Mouse (Mus musculus) neural tube, embryonic 11.5 days (tissue): ENCODE data around the gene Cdh4. TPM values are rescaled to one million over a fixed set of nuclear protein-coding genes. Genes with fewer than 3 reads are reported as not detected.
A peak's percentile ranks its signal among the peaks of the same experiment; 100 is the strongest.

ENCODE experiments used
- ATAC-seq: fragments of 200-750 bp; cut with Nextera tagmentation; 2 replicates; pipeline ENCODE4 v1.8.0; 2017; ENCODE audit warnings: moderate number of reproducible peaks, mild to moderate bottlenecking, moderate TSS enrichment, moderate library complexity; ENCODE audit not compliant: insufficient read depth, low FRiP score, low TSS enrichment
- DNase-seq: peaks from one replicate; pipeline ENCODE4 v3.0.0-alpha.2; 2015; ENCODE audit warnings: low spot score
- H3K27ac ChIP-seq: fragments of 300-500 bp; sonication (generic); 2 replicates; pipeline ENCODE4 v1.5.1; 2014; ENCODE audit warnings: low read depth, mild to moderate bottlenecking, low read length
- H3K27me3 ChIP-seq: fragments of 300-500 bp; sonication (generic); 2 replicates; pipeline ENCODE4 v1.6.1; 2014; ENCODE audit warnings: mild to moderate bottlenecking, low read length, mixed read lengths; ENCODE audit not compliant: control insufficient read depth, insufficient read depth
- H3K36me3 ChIP-seq: fragments of 300-500 bp; sonication (generic); 2 replicates; pipeline ENCODE4 v1.6.1; 2014; ENCODE audit warnings: mild to moderate bottlenecking, low read length, moderate library complexity, mixed read lengths; ENCODE audit not compliant: control insufficient read depth, insufficient read depth
- H3K4me1 ChIP-seq: fragments of 300-500 bp; sonication (generic); 2 replicates; pipeline ENCODE4 v1.6.1; 2014; ENCODE audit warnings: low read length, mixed read lengths; ENCODE audit not compliant: control insufficient read depth, insufficient read depth
- H3K4me2 ChIP-seq: fragments of 300-500 bp; sonication (generic); 2 replicates; pipeline ENCODE4 v1.6.1; 2014; ENCODE audit warnings: low read depth, mild to moderate bottlenecking, moderate library complexity
- H3K4me3 ChIP-seq: fragments of 300-500 bp; sonication (generic); 2 replicates; pipeline ENCODE4 v1.5.1; 2014; ENCODE audit warnings: low read depth, low read length
- H3K9ac ChIP-seq: fragments of 300-500 bp; sonication (generic); 2 replicates; pipeline ENCODE4 v1.6.1; 2014; ENCODE audit warnings: mild to moderate bottlenecking, low read length
- H3K9me3 ChIP-seq: fragments of 300-500 bp; sonication (generic); 2 replicates; pipeline ENCODE4 v1.6.1; 2016; ENCODE audit warnings: low read length; ENCODE audit not compliant: control insufficient read depth
- WGBS: fragments of 180-500 bp; shearing (Covaris S2); extraction: QIAGEN DNeasy Blood & Tissue Kit; methylation state at CpG from one replicate; pipeline ENCODE4 v1.1.7; 2014; 5-methylcytosine and 5-hydroxymethylcytosine counted together
- polyA plus RNA-seq: library from polyadenylated mRNA; unstranded; fragments of >200 nt; fragmentation: Nextera tagmentation; extraction: Ambion mirVana; gene quantifications from 2 replicates; pipeline ENCODE4 v1.2.1, GENCODE M21; 2014

Gene Cdh4
- polyA plus RNA-seq, 1 experiment from 2014 or later, result 9.4 TPM

DNA sequence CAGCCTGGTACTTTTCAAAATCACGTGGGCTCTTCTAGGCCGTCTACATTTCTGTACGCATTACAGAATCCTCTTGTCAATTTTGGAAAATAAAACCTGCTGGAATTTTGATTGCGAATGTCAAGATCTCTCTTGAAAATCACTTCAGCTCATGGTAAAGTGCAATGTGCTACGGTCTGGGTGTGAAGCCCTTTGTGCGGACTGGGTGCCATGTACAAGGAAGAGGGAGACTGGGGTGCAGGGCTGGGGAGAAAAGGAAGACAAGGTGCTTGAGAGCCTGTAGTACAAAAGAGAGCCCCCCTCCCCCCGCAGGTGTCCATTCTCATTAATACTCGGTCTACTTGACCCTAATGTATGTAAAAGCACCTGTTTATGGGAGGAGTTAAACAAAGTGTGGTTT is 125.7 kb downstream of the Cdh4 start:
- Histone ChIP-seq H3K27ac (no peak overlapping the region), H3K4me2 (no peak overlapping the region), H3K9me3 (no peaks in the 10 kb centered on the region), H3K36me3 (no peaks in the 10 kb centered on the region), H3K4me3 (no peak overlapping the region), H3K27me3 (no peaks in the 10 kb centered on the region), H3K4me1 (peaks cover 14% of the 10 kb centered on the region), H3K9ac (no peak overlapping the region)
- ATAC-seq (no peak), DNase-seq (no peak)
- 93% methylated on average over 8 of the region's 8 CpGs for WGBS

DNA sequence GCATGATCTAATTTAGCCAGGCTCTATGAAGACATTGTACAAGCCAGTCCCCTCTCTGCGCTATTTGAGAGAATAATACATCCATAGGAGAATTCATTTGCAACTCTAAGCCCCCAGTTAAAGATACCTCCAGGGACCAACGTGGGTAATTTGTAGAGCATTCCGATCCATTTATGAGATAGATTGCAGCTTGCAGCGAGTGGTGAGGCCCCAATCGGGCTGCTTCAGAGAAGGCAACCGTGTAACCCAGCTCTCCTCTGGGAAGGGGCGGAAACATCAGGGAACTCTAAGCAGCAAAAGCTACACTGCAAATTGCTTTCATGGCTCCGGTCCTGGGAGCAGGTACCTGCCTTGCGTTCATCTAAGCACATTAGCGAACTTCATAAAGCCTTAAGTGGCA is 126.9 kb downstream of the Cdh4 start:
- no peak overlapping the region for H3K27ac ChIP-seq
- no peaks in the 10 kb centered on the region for H3K27me3 ChIP-seq
- ATAC-seq, result no peak
- H3K4me1 ChIP-seq, result peaks cover 24% of the 10 kb centered on the region
- no peak for DNase-seq
- no peak overlapping the region for H3K4me3 ChIP-seq
- 28% methylated on average over 10 of the region's 10 CpGs for WGBS
- no peaks in the 10 kb centered on the region for H3K9me3 ChIP-seq
- no peaks in the 10 kb centered on the region for H3K36me3 ChIP-seq
- no peak overlapping the region for H3K4me2 ChIP-seq
- H3K9ac ChIP-seq, result no peak overlapping the region

DNA sequence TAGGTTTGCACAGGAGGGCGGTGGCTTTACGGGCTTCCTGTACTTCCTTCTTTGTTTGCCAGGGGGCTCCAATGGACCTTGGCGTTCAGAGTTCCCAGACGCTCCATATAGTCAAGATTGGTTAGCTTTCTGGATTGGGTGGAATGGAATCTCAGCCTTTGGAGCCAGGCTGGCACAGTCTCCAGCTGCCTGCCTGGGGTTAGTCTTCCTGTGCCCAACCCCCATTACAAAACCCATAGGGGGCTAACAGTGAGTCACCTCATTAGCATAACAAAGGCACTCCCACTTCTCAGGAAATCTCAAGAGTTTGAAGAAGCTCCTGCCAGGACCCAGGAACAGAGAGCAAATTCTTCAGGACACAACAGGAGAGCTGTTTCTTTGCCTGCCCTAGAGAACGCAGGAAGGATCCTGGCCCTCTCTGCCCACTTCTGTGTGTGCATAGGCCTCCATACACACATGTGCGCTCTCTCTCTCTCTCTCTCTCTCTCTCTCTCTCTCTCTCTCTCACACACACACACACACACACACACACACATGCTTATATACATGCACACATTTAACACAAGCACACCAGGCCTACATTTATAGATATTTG is 129.0 kb downstream of the Cdh4 start:
- ATAC-seq, result peak; percentile 80
- Histone ChIP-seq H3K4me2 (no peak overlapping the region), H3K36me3 (no peaks in the 10 kb centered on the region), H3K9ac (no peak overlapping the region), H3K27ac (no peak overlapping the region), H3K27me3 (no peaks in the 10 kb centered on the region), H3K4me1 (peaks cover 25% of the 10 kb centered on the region), H3K4me3 (no peak overlapping the region), H3K9me3 (no peaks in the 10 kb centered on the region)
- WGBS, result 21% methylated on average over 6 of the region's 6 CpGs
- peak; percentile 37 for DNase-seq

DNA sequence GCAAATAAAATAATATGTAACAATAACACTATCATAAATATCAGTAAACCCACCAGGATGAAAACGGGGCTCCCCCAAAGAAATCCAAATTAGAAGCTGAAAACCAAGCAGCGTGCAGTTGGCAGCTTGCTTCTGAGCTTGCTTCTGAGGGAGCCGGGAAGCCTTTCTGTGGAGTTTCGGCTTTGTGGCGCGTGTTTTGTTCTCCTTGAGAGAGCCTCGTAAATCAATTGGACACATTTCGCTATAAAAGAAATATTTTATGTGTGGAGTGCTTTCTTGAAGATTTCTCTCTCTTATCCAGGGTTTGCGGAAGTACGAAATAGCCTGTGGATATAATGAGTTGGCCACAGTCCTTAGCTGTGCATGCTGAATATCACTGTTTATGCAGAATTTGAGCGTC is 131.1 kb downstream of the Cdh4 start:
- peak; percentile 39 for DNase-seq
- Histone ChIP-seq H3K9ac (no peak overlapping the region), H3K4me1 (peaks cover 25% of the 10 kb centered on the region), H3K4me2 (no peak overlapping the region), H3K27me3 (no peaks in the 10 kb centered on the region), H3K9me3 (no peaks in the 10 kb centered on the region), H3K27ac (no peak overlapping the region), H3K36me3 (no peaks in the 10 kb centered on the region), H3K4me3 (no peak overlapping the region)
- whole genome bisulfite sequencing, result 46% methylated on average over 11 of the region's 11 CpGs
- ATAC-seq, result no peak

DNA sequence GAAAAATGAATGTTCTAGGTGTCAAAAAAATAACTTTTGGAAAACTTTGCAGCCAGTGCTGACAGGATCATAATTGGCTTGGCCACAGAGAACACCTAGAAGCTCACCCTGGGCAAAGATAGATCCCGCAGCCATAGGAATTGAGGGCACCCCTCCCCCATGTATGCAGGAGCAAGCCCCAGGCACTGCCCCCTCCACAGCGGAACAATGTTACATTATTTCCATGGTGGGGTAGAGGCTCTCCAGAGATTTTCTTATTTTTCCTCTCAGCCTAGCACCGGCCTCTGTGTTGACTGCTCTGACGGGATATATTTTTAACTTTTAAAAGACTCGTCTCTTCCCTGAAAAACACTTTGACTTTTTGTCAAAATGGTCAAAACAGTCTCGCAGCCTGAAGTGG is 131.6 kb downstream of the Cdh4 start:
- no peaks in the 10 kb centered on the region for H3K36me3 ChIP-seq
- DNase-seq (no peak), ATAC-seq (no peak)
- no peak overlapping the region for H3K9ac ChIP-seq
- no peaks in the 10 kb centered on the region for H3K27me3 ChIP-seq
- no peak overlapping the region for H3K4me2 ChIP-seq
- no peak overlapping the region for H3K4me3 ChIP-seq
- H3K27ac ChIP-seq, result no peak overlapping the region
- 63% methylated on average over 6 of the region's 6 CpGs for WGBS
- no peaks in the 10 kb centered on the region for H3K9me3 ChIP-seq
- H3K4me1 ChIP-seq, result peaks cover 25% of the 10 kb centered on the region

DNA sequence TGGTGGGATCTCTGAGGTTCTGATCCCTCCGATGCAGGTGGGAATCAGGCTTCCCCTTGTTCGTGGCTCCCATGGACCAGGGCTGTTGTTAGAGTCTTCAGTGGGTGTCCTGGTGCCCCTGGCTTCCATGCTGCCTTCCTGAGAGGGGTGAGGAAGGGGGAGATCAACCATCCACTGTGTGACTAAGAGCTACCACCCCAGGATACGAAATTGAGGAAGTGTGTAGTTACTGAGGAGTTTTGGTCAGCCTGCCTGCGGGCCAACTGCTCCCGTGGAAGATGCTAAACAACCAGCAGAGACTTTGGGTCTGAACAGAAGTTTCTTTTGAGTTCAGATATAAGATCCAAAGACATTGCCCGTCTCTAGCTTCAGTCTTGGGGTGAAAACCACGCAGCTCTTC is 133.4 kb downstream of the Cdh4 start:
- ATAC-seq (no peak), DNase-seq (no peak)
- peaks cover 22% of the 10 kb centered on the region for H3K4me1 ChIP-seq
- no peak overlapping the region for H3K9ac ChIP-seq
- H3K4me3 ChIP-seq, result no peak overlapping the region
- no peaks in the 10 kb centered on the region for H3K27me3 ChIP-seq
- H3K4me2 ChIP-seq, result no peak overlapping the region
- no peak overlapping the region for H3K27ac ChIP-seq
- H3K9me3 ChIP-seq, result no peaks in the 10 kb centered on the region
- no peaks in the 10 kb centered on the region for H3K36me3 ChIP-seq
- WGBS, result 90% methylated on average over 7 of the region's 7 CpGs

DNA sequence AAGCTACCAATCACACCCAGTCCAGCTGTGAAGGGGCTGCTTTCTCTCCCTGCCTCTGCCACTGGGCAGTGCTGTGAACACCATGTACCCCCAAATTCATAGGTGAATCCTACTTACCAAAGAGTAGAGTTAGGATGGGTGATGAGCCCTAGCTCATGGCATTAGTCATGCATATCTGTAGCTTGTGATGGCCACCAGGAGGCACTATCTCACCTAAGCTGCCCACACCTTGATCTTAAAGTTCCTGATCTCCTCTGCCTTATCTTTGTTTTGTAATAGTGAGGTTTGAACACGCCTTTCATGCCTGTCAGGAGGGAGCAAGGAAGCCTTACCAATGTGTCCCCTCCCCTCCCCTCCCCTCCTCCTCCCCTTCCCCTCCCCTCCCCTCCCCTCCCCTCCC is 134.0 kb downstream of the Cdh4 start:
- ATAC-seq, result no peak
- Histone ChIP-seq H3K4me2 (no peak overlapping the region), H3K27ac (no peak overlapping the region), H3K27me3 (no peaks in the 10 kb centered on the region), H3K9me3 (no peaks in the 10 kb centered on the region), H3K9ac (no peak overlapping the region), H3K4me3 (no peak overlapping the region), H3K4me1 (peaks cover 21% of the 10 kb centered on the region), H3K36me3 (no peaks in the 10 kb centered on the region)
- WGBS, result 88% methylated on average over 1 of the region's 1 CpGs
- no peak for DNase-seq

DNA sequence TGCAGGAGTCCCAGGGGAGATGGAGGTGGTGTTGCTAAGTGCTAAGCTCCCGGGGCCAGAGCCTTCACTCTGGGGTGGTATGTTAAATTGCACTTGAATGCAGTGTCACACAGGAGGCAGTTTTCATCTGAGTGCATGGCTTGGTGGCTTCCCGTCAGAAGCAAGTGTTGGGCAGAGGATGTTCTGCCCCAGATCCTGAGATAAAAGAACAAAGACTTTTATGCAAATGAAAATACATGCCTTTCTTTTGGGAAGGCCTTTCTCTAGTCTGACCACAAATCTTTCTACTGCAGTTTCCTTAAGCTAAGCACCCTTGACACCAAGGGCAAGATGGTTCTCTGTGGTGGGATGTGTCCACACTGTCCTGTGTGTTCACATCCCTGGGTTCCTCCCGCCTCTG is 136.1 kb downstream of the Cdh4 start:
- Histone ChIP-seq H3K4me3 (no peak overlapping the region), H3K27ac (no peak overlapping the region), H3K27me3 (no peaks in the 10 kb centered on the region), H3K4me1 (peaks cover 8% of the 10 kb centered on the region; the same call in 1 of the 2 replicates), H3K9me3 (no peaks in the 10 kb centered on the region), H3K36me3 (no peaks in the 10 kb centered on the region), H3K4me2 (no peak overlapping the region), H3K9ac (no peak overlapping the region)
- DNase-seq, result no peak
- no peak for ATAC-seq
- 61% methylated on average over 3 of the region's 3 CpGs for WGBS

DNA sequence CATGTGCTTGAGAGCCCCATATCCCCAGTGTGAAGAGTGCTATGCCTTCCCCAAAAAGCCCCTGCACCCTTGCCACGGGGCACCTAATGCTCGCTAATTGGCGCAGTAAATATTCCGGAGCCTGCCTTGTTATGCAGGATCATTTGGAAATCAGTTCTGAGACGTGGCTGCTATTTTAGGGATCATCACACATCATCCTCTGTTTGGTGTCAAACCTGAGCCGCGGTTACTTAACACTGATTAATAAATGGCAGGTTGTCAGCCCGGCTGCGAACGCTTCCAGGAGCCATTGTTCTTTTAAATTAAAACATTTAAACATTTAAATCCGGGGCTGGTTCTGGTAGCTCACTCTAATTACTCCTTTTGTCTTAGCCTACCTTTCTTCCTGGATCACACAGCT is 136.6 kb downstream of the Cdh4 start:
- Histone ChIP-seq H3K4me3 (no peak overlapping the region), H3K9me3 (no peaks in the 10 kb centered on the region), H3K36me3 (no peaks in the 10 kb centered on the region), H3K4me1 (0 out of 2 replicates have a peak, but pooled peaks cover 2% of the 10 kb centered on the region), H3K27ac (no peak overlapping the region), H3K9ac (no peak overlapping the region), H3K27me3 (no peaks in the 10 kb centered on the region), H3K4me2 (no peak overlapping the region)
- WGBS, result 81% methylated on average over 11 of the region's 11 CpGs
- DNase-seq, result no peak
- no peak for ATAC-seq
